Mouse (Mus musculus): Measurements from ENCODE around the gene Zbtb8os.
A peak's percentile ranks its signal among the peaks of the same experiment; 100 is the strongest.

Zbtb8os gene

GRCm38 (mm10) chr4:129377601-129378390 lies 42.3 kb downstream of the Zbtb8os start, which contains the start of gene Zbtb8a:
TSS of gene Zbtb8a (minus strand) at chr4:129378116.
- peak; percentile 36 for DNase-seq

GRCm38 (mm10) chr4:129379805-129380204 lies 44.3 kb downstream of the Zbtb8os start:
- no peak for DNase-seq

GRCm38 (mm10) chr4:129381148-129381547 lies 45.7 kb downstream of the Zbtb8os start:
- no peak for DNase-seq

GRCm38 (mm10) chr4:129382029-129382428 lies 46.5 kb downstream of the Zbtb8os start:
- DNase-seq = no peak

GRCm38 (mm10) chr4:129382488-129382887 lies 47.0 kb downstream of the Zbtb8os start:
- DNase-seq = no peak

- no peak for DNase-seq
Observed at GRCm38 (mm10) chr4:129383586-129383985, 48.1 kb downstream of the Zbtb8os start.

- DNase-seq = no peak
Observed at GRCm38 (mm10) chr4:129384440-129384839, 48.9 kb downstream of the Zbtb8os start.

GRCm38 (mm10) chr4:129385685-129386084 lies 50.2 kb downstream of the Zbtb8os start:
- no peak for DNase-seq

GRCm38 (mm10) chr4:129386269-129386946 lies 50.9 kb downstream of the Zbtb8os start:
- DNase-seq = no peak

- no peak for DNase-seq
Observed at GRCm38 (mm10) chr4:129386989-129387388, 51.5 kb downstream of the Zbtb8os start.

GRCm38 (mm10) chr4:129388404-129388803 lies 52.9 kb downstream of the Zbtb8os start:
- no peak for DNase-seq

- no peak for DNase-seq
Observed at GRCm38 (mm10) chr4:129390216-129390743, 54.8 kb downstream of the Zbtb8os start.

GRCm38 (mm10) chr4:129390936-129391557 lies 55.6 kb downstream of the Zbtb8os start:
- no peak for DNase-seq

- no peak for DNase-seq
Observed at GRCm38 (mm10) chr4:129394089-129394870, 58.8 kb downstream of the Zbtb8os start.

- DNase-seq = no peak
Observed at GRCm38 (mm10) chr4:129396960-129397359, 61.5 kb downstream of the Zbtb8os start.

GRCm38 (mm10) chr4:129399813-129400212 lies 64.3 kb downstream of the Zbtb8os start:
- DNase-seq = no peak

All from cerebellum, adult 11 months (tissue).